Mouse (Mus musculus): Measurements from ENCODE around the gene Zfp940. TPM values are rescaled to one million over a fixed set of nuclear protein-coding genes. Genes with fewer than 3 reads are reported as not detected.
"Not testable (repeated sequence)": the region's sequence is repeated elsewhere in the genome, so short reads cannot be mapped to it uniquely, and the experiment has no call there.

Gene Zfp940
- 1.7 and 2.1 TPM in 2 replicates for polyA plus RNA-seq (2015; fragmentation: Nextera tagmentation; extraction: Ambion mirVana)

- ATAC-seq (replicated peaks; ENCODE audit: insufficient number of reproducible peaks, insufficient read depth, low FRiP score, low read depth) = peak; percentile 88
- 2% methylated on average over 21 of the region's 21 CpGs for WGBS
- H3K9ac ChIP-seq = peak within 1 kb of the TSS; percentile 59
These were observed at the start of gene Zfp940 for GRCm38 (mm10) chr7:29853219-29853842. Zfp940 (minus strand) TSS chr7:29853669.

GRCm38 (mm10) chr7:29898351-29898750 lies 44.9 kb upstream of the Zfp940 start:
- Histone ChIP-seq H3K27me3 (no peaks in the 10 kb centered on the region), H3K9ac (no peak overlapping the region), H3K4me2 (no peak overlapping the region), H3K36me3 (peaks cover 86% of the 10 kb centered on the region), H3K27ac (no peak overlapping the region), H3K9me3 (replicated peaks) (peaks cover 16% of the 10 kb centered on the region), H3K4me1 (replicated peaks) (no peaks in the 10 kb centered on the region), H3K4me3 (no peak overlapping the region)
- 91% methylated on average over 4 of the region's 4 CpGs for WGBS
- ATAC-seq (replicated peaks; ENCODE audit: insufficient number of reproducible peaks, insufficient read depth, low FRiP score, low read depth) = no peak

More at GRCm38 (mm10) chr7:29853219-29853842, at the start of gene Zfp940:
- H3K4me2 ChIP-seq = peak within 1 kb of the TSS; percentile 86
- peak within 1 kb of the TSS; percentile 67 for H3K4me3 ChIP-seq
- no peaks in the 10 kb centered on the region for H3K27me3 ChIP-seq
- H3K9me3 ChIP-seq (replicated peaks) = no peaks in the 10 kb centered on the region; the same call in 1 of the 2 replicates
- H3K36me3 ChIP-seq = no peaks in the 10 kb centered on the region
- 0 out of 2 replicates have a peak within 1 kb of the TSS, but pooled peaks have one; percentile 15 for H3K27ac ChIP-seq
- H3K4me1 ChIP-seq (replicated peaks) = peaks cover 6% of the 10 kb centered on the region

DNA sequence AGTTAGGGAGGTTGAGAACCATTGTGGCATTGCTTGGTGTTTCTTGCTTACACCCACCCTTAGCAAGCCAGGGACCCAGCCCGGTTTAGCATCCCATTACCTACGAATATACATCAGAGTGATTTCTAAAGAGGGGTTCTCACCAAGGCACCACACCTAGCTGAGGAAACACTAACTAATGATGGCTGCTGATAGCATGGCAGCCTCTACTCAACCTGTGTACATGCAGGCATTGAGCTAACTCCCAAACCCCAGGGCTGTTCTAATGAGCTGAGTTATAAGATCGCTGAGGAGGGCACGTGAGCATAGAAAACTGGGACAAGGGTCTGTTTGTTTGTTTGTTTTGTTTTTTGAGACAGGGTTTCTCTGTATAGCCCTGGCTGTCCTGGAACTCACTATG lies 39.3 kb upstream of the Zfp940 start:
- Histone ChIP-seq H3K4me2 (no peak overlapping the region), H3K9me3 (replicated peaks) (peaks cover 16% of the 10 kb centered on the region), H3K4me3 (no peak overlapping the region), H3K27me3 (no peaks in the 10 kb centered on the region), H3K27ac (no peak overlapping the region), H3K4me1 (replicated peaks) (no peaks in the 10 kb centered on the region), H3K9ac (no peak overlapping the region), H3K36me3 (peaks cover 74% of the 10 kb centered on the region)
- 93% methylated on average over 4 of the region's 4 CpGs for WGBS
- ATAC-seq (replicated peaks; ENCODE audit: insufficient number of reproducible peaks, insufficient read depth, low FRiP score, low read depth) = no peak

GRCm38 (mm10) chr7:29890501-29890900 lies 37.0 kb upstream of the Zfp940 start:
- no peaks in the 10 kb centered on the region for H3K4me1 ChIP-seq (replicated peaks)
- no peak overlapping the region for H3K9ac ChIP-seq
- no peaks in the 10 kb centered on the region for H3K27me3 ChIP-seq
- H3K4me2 ChIP-seq = no peak overlapping the region
- ATAC-seq (replicated peaks; ENCODE audit: insufficient number of reproducible peaks, insufficient read depth, low FRiP score, low read depth) = no peak
- H3K4me3 ChIP-seq = no peak overlapping the region
- peaks cover 28% of the 10 kb centered on the region for H3K9me3 ChIP-seq (replicated peaks)
- no peak overlapping the region for H3K27ac ChIP-seq
- peaks cover 52% of the 10 kb centered on the region for H3K36me3 ChIP-seq
- WGBS = 93% methylated on average over 7 of the region's 7 CpGs

GRCm38 (mm10) chr7:29880916-29881315 lies 27.4 kb upstream of the Zfp940 start:
- peaks cover 3% of the 10 kb centered on the region; the same call in 1 of the 2 replicates for H3K36me3 ChIP-seq
- no peak overlapping the region for H3K4me3 ChIP-seq
- H3K9me3 ChIP-seq (replicated peaks) = peaks cover 11% of the 10 kb centered on the region
- no peaks in the 10 kb centered on the region for H3K27me3 ChIP-seq
- no peak overlapping the region for H3K27ac ChIP-seq
- 85% methylated on average over 7 of the region's 7 CpGs for WGBS
- no peak overlapping the region for H3K4me2 ChIP-seq
- no peaks in the 10 kb centered on the region for H3K4me1 ChIP-seq (replicated peaks)
- no peak overlapping the region for H3K9ac ChIP-seq
- no peak for ATAC-seq (replicated peaks; ENCODE audit: insufficient number of reproducible peaks, insufficient read depth, low FRiP score, low read depth)

DNA sequence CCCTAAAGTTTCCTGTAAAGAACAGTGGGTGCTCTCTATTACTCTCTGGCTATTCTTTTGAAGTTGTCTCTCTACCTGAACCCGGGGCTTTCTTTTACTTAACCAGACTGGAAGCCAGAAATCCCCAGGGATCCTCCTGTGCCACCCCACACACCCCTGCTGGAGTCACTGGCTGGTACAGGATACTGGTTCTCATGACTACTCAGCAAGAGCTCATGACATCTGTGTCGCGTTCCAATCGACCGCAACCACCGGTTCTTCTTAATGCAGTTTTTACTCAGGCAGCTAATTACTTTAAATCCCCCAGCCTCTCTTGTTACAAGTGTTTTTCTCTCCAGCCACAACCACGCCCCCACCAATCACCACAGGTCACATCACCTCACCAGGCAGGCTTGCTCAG lies 26.6 kb upstream of the Zfp940 start:
- 73% methylated on average over 7 of the region's 7 CpGs for WGBS
- ATAC-seq (replicated peaks; ENCODE audit: insufficient number of reproducible peaks, insufficient read depth, low FRiP score, low read depth) = no peak
- no peak overlapping the region for H3K4me3 ChIP-seq
- H3K4me1 ChIP-seq (replicated peaks) = no peaks in the 10 kb centered on the region
- peaks cover 16% of the 10 kb centered on the region for H3K9me3 ChIP-seq (replicated peaks)
- no peak overlapping the region for H3K4me2 ChIP-seq
- peaks cover 12% of the 10 kb centered on the region for H3K36me3 ChIP-seq
- no peaks in the 10 kb centered on the region for H3K27me3 ChIP-seq
- H3K27ac ChIP-seq = no peak overlapping the region
- H3K9ac ChIP-seq = no peak overlapping the region

- ATAC-seq (replicated peaks; ENCODE audit: insufficient number of reproducible peaks, insufficient read depth, low FRiP score, low read depth); H3K27me3 ChIP-seq; H3K4me3 ChIP-seq; H3K9ac ChIP-seq; H3K4me1 ChIP-seq (replicated peaks); H3K4me2 ChIP-seq; H3K27ac ChIP-seq: not testable (repeated sequence)
- H3K9me3 ChIP-seq (replicated peaks) = peaks cover 28% of the 10 kb centered on the region
- WGBS = 90% methylated on average over 9 of the region's 9 CpGs
- H3K36me3 ChIP-seq = peaks cover 23% of the 10 kb centered on the region
These were observed 24.1 kb upstream of the Zfp940 start for GRCm38 (mm10) chr7:29877561-29877960.

GRCm38 (mm10) chr7:29874256-29874655 lies 20.8 kb upstream of the Zfp940 start:
- peaks cover 27% of the 10 kb centered on the region for H3K36me3 ChIP-seq
- H3K9ac ChIP-seq = no peak overlapping the region
- peaks cover 36% of the 10 kb centered on the region for H3K9me3 ChIP-seq (replicated peaks)
- 87% methylated on average over 10 of the region's 10 CpGs for WGBS
- no peaks in the 10 kb centered on the region for H3K4me1 ChIP-seq (replicated peaks)
- H3K27me3 ChIP-seq = no peaks in the 10 kb centered on the region
- no peak overlapping the region for H3K27ac ChIP-seq
- no peak for ATAC-seq (replicated peaks; ENCODE audit: insufficient number of reproducible peaks, insufficient read depth, low FRiP score, low read depth)
- no peak overlapping the region for H3K4me2 ChIP-seq
- H3K4me3 ChIP-seq = no peak overlapping the region

DNA sequence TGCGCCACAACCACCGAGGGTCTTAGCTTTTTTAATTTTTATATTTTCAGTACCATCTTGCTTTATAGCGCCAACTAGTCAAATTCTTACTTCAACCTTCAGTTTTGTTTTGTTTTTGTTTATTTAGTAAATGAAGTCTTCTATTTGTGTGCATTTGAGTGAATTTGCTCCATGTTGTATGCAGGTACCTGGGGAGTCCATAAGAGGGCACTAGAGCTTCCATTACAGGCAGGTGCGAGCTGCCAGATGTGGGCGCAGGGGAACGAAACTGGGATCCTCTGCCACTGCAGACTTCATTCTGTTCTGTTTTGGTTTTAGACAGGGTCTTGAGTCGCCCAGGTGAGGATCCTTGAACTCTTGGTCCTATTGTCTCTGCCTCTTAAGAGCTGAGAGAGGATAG lies 8.2 kb upstream of the Zfp940 start:
- Histone ChIP-seq H3K36me3 (no peaks in the 10 kb centered on the region), H3K4me2 (no peak overlapping the region), H3K27me3 (no peaks in the 10 kb centered on the region), H3K9me3 (replicated peaks) (no peaks in the 10 kb centered on the region; the same call in 1 of the 2 replicates), H3K9ac (no peak overlapping the region), H3K4me3 (no peak overlapping the region), H3K27ac (no peak overlapping the region), H3K4me1 (replicated peaks) (peaks cover 10% of the 10 kb centered on the region)
- 91% methylated on average over 7 of the region's 7 CpGs for WGBS
- ATAC-seq (replicated peaks; ENCODE audit: insufficient number of reproducible peaks, insufficient read depth, low FRiP score, low read depth) = no peak

DNA sequence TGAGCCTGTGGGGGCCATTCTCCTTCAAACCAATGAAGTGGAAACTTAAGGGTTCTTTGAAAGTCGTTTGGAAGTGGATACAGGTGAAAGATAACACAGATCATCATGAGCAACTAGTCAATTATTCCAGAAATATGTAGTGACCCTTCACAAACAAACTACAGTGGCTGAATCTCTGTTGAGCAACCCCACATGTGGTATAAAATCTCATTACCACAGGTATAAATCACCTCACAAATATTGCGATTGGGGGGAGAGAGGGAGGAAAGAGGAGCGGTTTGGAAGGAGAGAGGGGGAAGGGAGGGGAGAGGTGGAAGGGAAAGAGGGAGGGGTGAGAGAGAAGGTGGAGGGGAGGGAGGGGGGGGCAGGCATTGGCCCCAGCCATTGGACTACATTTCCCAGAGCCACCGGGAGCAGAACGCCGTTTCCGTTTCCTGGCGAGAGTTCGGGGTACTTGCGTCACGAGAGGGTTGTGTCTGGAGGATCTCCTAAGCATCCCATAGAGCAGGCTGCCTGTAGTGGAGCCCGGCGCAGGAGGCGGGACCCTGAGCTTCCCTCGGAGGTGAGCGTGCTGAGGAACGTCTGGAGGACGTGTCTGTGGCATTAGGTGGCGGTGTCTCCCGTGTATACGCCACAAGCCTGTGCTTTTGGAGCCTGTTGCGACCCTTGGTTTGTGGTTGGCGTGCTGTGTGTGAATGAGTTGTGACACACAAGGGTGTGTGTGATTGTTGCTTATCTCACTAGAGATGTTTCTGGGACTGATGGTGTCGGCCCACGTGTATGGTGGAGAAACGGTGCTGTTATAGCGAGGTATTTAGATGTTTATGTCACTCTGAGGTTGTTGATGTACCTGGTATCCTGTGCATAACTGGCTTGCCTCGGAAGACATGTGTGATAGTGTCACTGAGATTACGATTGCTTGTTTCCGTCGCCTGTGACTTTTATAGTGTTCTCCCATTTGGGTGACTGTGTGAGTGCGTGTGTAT lies 6.4 kb upstream of the Zfp940 start, which contains the start of gene Zfp420:
Gene Zfp420 (plus strand): TSS at position 448 of the 986 bp plus-strand sequence.
- no peaks in the 10 kb centered on the region; the same call in 1 of the 2 replicates for H3K9me3 ChIP-seq (replicated peaks)
- peak within 1 kb of the TSS; percentile 74 for H3K4me3 ChIP-seq
- no peaks in the 10 kb centered on the region for H3K36me3 ChIP-seq
- peak within 1 kb of the TSS; percentile 85 for H3K4me2 ChIP-seq
- H3K27ac ChIP-seq = peak within 1 kb of the TSS; percentile 64
- peak within 1 kb of the TSS; percentile 68 for H3K9ac ChIP-seq
- WGBS = 4% methylated on average over 32 of the region's 32 CpGs
- peak; percentile 96 for ATAC-seq (replicated peaks; ENCODE audit: insufficient number of reproducible peaks, insufficient read depth, low FRiP score, low read depth)
- no peaks in the 10 kb centered on the region for H3K27me3 ChIP-seq
- peaks cover 10% of the 10 kb centered on the region for H3K4me1 ChIP-seq (replicated peaks)

DNA sequence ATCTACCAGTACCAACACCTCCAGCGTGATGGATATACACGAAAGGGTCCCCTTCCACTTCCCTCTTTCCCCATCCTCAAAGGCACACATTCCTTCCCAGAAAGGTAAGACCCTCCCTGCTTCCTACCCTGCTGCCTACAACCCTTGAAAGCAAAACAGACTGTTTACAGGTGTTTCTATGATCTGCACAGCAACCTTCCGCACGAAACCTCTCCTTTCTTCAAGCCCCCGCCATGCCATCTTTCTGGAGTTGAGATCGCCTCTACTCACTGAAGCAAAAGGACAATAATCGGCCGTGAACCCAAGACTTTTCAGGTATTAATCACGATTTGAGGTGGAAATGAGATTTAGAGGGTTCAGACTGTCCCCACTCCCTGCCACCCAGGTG lies 644 bp downstream of the Zfp940 start:
- no peaks in the 10 kb centered on the region for H3K36me3 ChIP-seq
- peaks cover 6% of the 10 kb centered on the region for H3K4me1 ChIP-seq (replicated peaks)
- no peaks in the 10 kb centered on the region for H3K27me3 ChIP-seq
- ATAC-seq (replicated peaks; ENCODE audit: insufficient number of reproducible peaks, insufficient read depth, low FRiP score, low read depth) = 0 out of 2 replicates have a peak, but pooled peaks have one; percentile 4
- H3K27ac ChIP-seq = no peak overlapping the region
- H3K9ac ChIP-seq = peak overlapping the region; percentile 59; the same call in 1 of the 2 replicates
- peak overlapping the region; percentile 67 for H3K4me3 ChIP-seq
- peak overlapping the region; percentile 86 for H3K4me2 ChIP-seq
- 53% methylated on average over 9 of the region's 9 CpGs for WGBS
- no peaks in the 10 kb centered on the region for H3K9me3 ChIP-seq (replicated peaks)
